Mouse (Mus musculus): ENCODE results near the gene Gpatch8. TPM values are rescaled to one million over a fixed set of nuclear protein-coding genes. Genes with fewer than 3 reads are reported as not detected.

Gpatch8 gene
- polyA plus RNA-seq, 1 experiment from 2014 or later = 36.1 TPM

- no peak for ATAC-seq (ENCODE audit: low read depth)
- H3K36me3 ChIP-seq (ENCODE audit: control insufficient read depth, insufficient read depth, low read length) = peaks cover 80% of the 10 kb centered on the region
- 97% methylated on average over 8 of the region's 8 CpGs for WGBS
Observed at GRCm38 (mm10) chr11:102440255-102440654, 115.9 kb downstream of the Gpatch8 start.

GRCm38 (mm10) chr11:102439093-102440082 lies 116.8 kb downstream of the Gpatch8 start:
- peaks cover 89% of the 10 kb centered on the region for H3K36me3 ChIP-seq (ENCODE audit: control insufficient read depth, insufficient read depth, low read length)
- no peaks in the 10 kb centered on the region for H3K9me3 ChIP-seq (ENCODE audit: control insufficient read depth, low read length)
- peaks cover 13% of the 10 kb centered on the region for H3K4me1 ChIP-seq (ENCODE audit: control insufficient read depth, insufficient read depth, low read length)
- DNase-seq (ENCODE audit: low spot score) (no peak), ATAC-seq (ENCODE audit: low read depth) (no peak)
- H3K4me2 ChIP-seq (ENCODE audit: low read depth, low read length) = 0 out of 2 replicates have a peak overlapping the region, but pooled peaks have one; percentile 84
- no peak overlapping the region for H3K9ac ChIP-seq (ENCODE audit: low read depth, low read length)
- H3K27ac ChIP-seq (replicated peaks; ENCODE audit: low read depth, low read length) = no peak overlapping the region
- no peak overlapping the region for H3K4me3 ChIP-seq (ENCODE audit: low read depth, low read length)
- WGBS = 80% methylated on average over 14 of the region's 14 CpGs
- no peaks in the 10 kb centered on the region for H3K27me3 ChIP-seq (replicated peaks; ENCODE audit: control insufficient read depth, insufficient read depth, low read length)

More at GRCm38 (mm10) chr11:102440255-102440654, 115.9 kb downstream of the Gpatch8 start:
- Histone ChIP-seq H3K9me3 (ENCODE audit: control insufficient read depth, low read length) (no peaks in the 10 kb centered on the region), H3K27ac (replicated peaks; ENCODE audit: low read depth, low read length) (no peak overlapping the region), H3K4me2 (ENCODE audit: low read depth, low read length) (no peak overlapping the region), H3K4me3 (ENCODE audit: low read depth, low read length) (no peak overlapping the region), H3K4me1 (ENCODE audit: control insufficient read depth, insufficient read depth, low read length) (peaks cover 20% of the 10 kb centered on the region), H3K9ac (ENCODE audit: low read depth, low read length) (no peak overlapping the region), H3K27me3 (replicated peaks; ENCODE audit: control insufficient read depth, insufficient read depth, low read length) (no peaks in the 10 kb centered on the region)
- no peak for DNase-seq (ENCODE audit: low spot score)

- H3K27ac ChIP-seq (replicated peaks; ENCODE audit: low read depth, low read length) = no peak overlapping the region
- H3K9ac ChIP-seq (ENCODE audit: low read depth, low read length) = peak overlapping the region; percentile 61
- H3K9me3 ChIP-seq (ENCODE audit: control insufficient read depth, low read length) = no peaks in the 10 kb centered on the region
- H3K4me3 ChIP-seq (ENCODE audit: low read depth, low read length) = peak overlapping the region; percentile 42
- 13% methylated on average over 58 of the region's 77 CpGs for WGBS
- ATAC-seq (ENCODE audit: low read depth) (peak; percentile 48), DNase-seq (ENCODE audit: low spot score) (peak; percentile 74)
- H3K4me1 ChIP-seq (ENCODE audit: control insufficient read depth, insufficient read depth, low read length) = peaks cover 13% of the 10 kb centered on the region
- no peaks in the 10 kb centered on the region for H3K27me3 ChIP-seq (replicated peaks; ENCODE audit: control insufficient read depth, insufficient read depth, low read length)
- peaks cover 92% of the 10 kb centered on the region for H3K36me3 ChIP-seq (ENCODE audit: control insufficient read depth, insufficient read depth, low read length)
- peak overlapping the region; percentile 84 for H3K4me2 ChIP-seq (ENCODE audit: low read depth, low read length)
Observed at GRCm38 (mm10) chr11:102438212-102439092, 117.7 kb downstream of the Gpatch8 start.

- ATAC-seq (ENCODE audit: low read depth) (peak; percentile 26; the same call in 1 of the 2 replicates), DNase-seq (ENCODE audit: low spot score) (peak; percentile 80)
- peak overlapping the region; percentile 61 for H3K9ac ChIP-seq (ENCODE audit: low read depth, low read length)
- H3K27me3 ChIP-seq (replicated peaks; ENCODE audit: control insufficient read depth, insufficient read depth, low read length) = no peaks in the 10 kb centered on the region
- H3K4me2 ChIP-seq (ENCODE audit: low read depth, low read length) = peak overlapping the region; percentile 84
- H3K27ac ChIP-seq (replicated peaks; ENCODE audit: low read depth, low read length) = 0 out of 2 replicates have a peak overlapping the region, but pooled peaks have one; percentile 28
- peak overlapping the region; percentile 42 for H3K4me3 ChIP-seq (ENCODE audit: low read depth, low read length)
- H3K36me3 ChIP-seq (ENCODE audit: control insufficient read depth, insufficient read depth, low read length) = peaks cover 90% of the 10 kb centered on the region
- H3K4me1 ChIP-seq (ENCODE audit: control insufficient read depth, insufficient read depth, low read length) = peaks cover 13% of the 10 kb centered on the region
- H3K9me3 ChIP-seq (ENCODE audit: control insufficient read depth, low read length) = no peaks in the 10 kb centered on the region
- WGBS = 5% methylated on average over 52 of the region's 87 CpGs
Observed at GRCm38 (mm10) chr11:102437120-102438061, 118.8 kb downstream of the Gpatch8 start.

GRCm38 (mm10) chr11:102436471-102436790 lies 119.8 kb downstream of the Gpatch8 start:
- Histone ChIP-seq H3K4me2 (ENCODE audit: low read depth, low read length) (no peak overlapping the region), H3K36me3 (ENCODE audit: control insufficient read depth, insufficient read depth, low read length) (peaks cover 80% of the 10 kb centered on the region)
- 77% methylated on average over 10 of the region's 10 CpGs for WGBS

GRCm38 (mm10) chr11:102435754-102436470 lies 120.3 kb downstream of the Gpatch8 start:
- Histone ChIP-seq H3K9ac (ENCODE audit: low read depth, low read length) (no peak overlapping the region), H3K4me1 (ENCODE audit: control insufficient read depth, insufficient read depth, low read length) (peaks cover 13% of the 10 kb centered on the region), H3K9me3 (ENCODE audit: control insufficient read depth, low read length) (no peaks in the 10 kb centered on the region), H3K4me2 (ENCODE audit: low read depth, low read length) (no peak overlapping the region), H3K27me3 (replicated peaks; ENCODE audit: control insufficient read depth, insufficient read depth, low read length) (no peaks in the 10 kb centered on the region), H3K36me3 (ENCODE audit: control insufficient read depth, insufficient read depth, low read length) (peaks cover 75% of the 10 kb centered on the region), H3K4me3 (ENCODE audit: low read depth, low read length) (no peak overlapping the region), H3K27ac (replicated peaks; ENCODE audit: low read depth, low read length) (no peak overlapping the region)
- 89% methylated on average over 18 of the region's 18 CpGs for WGBS
- DNase-seq (ENCODE audit: low spot score) (no peak), ATAC-seq (ENCODE audit: low read depth) (no peak)

More at GRCm38 (mm10) chr11:102436471-102436790, 119.8 kb downstream of the Gpatch8 start:
- Histone ChIP-seq H3K9ac (ENCODE audit: low read depth, low read length) (no peak overlapping the region), H3K4me1 (ENCODE audit: control insufficient read depth, insufficient read depth, low read length) (peaks cover 13% of the 10 kb centered on the region), H3K27me3 (replicated peaks; ENCODE audit: control insufficient read depth, insufficient read depth, low read length) (no peaks in the 10 kb centered on the region), H3K4me3 (ENCODE audit: low read depth, low read length) (no peak overlapping the region), H3K27ac (replicated peaks; ENCODE audit: low read depth, low read length) (no peak overlapping the region), H3K9me3 (ENCODE audit: control insufficient read depth, low read length) (no peaks in the 10 kb centered on the region)
- no peak for DNase-seq (ENCODE audit: low spot score)
- no peak for ATAC-seq (ENCODE audit: low read depth)

- Histone ChIP-seq H3K4me1 (ENCODE audit: control insufficient read depth, insufficient read depth, low read length) (peaks cover 13% of the 10 kb centered on the region), H3K4me2 (ENCODE audit: low read depth, low read length) (no peak overlapping the region), H3K27ac (replicated peaks; ENCODE audit: low read depth, low read length) (no peak overlapping the region), H3K36me3 (ENCODE audit: control insufficient read depth, insufficient read depth, low read length) (peaks cover 68% of the 10 kb centered on the region), H3K9me3 (ENCODE audit: control insufficient read depth, low read length) (no peaks in the 10 kb centered on the region), H3K27me3 (replicated peaks; ENCODE audit: control insufficient read depth, insufficient read depth, low read length) (no peaks in the 10 kb centered on the region), H3K9ac (ENCODE audit: low read depth, low read length) (no peak overlapping the region), H3K4me3 (ENCODE audit: low read depth, low read length) (no peak overlapping the region)
- ATAC-seq (ENCODE audit: low read depth) (no peak), DNase-seq (ENCODE audit: low spot score) (no peak)
- WGBS = 89% methylated on average over 11 of the region's 11 CpGs
Observed at GRCm38 (mm10) chr11:102434816-102435705, 121.1 kb downstream of the Gpatch8 start.
